Mouse (Mus musculus): ENCODE results near the gene Cyp4f18.

- no peak for TF ChIP-seq CTCF (IDR thresholded peaks at IDR 0.05; ENCODE audit: insufficient read depth, low read length)
- no peak for TF ChIP-seq POLR2A (IDR thresholded peaks at IDR 0.05; ENCODE audit: borderline replicate concordance, extremely low read depth, low read depth, low read length)
These were observed 1.2 kb downstream of the Cyp4f18 start for GRCm38 (mm10) chr8:72008134-72008641.

Measured in lung, adult 2 months (tissue).